Mouse (Mus musculus) liver, embryonic 14.5 days (tissue): ENCODE data around the gene Arhgap20. TPM values are rescaled to one million over a fixed set of nuclear protein-coding genes. Genes with fewer than 3 reads are reported as not detected.

Experiments
- ATAC-seq: fragments of 200-750 bp; cut with Nextera tagmentation; 2 replicates; pipeline ENCODE4 v1.8.0; 2017; ENCODE audit warnings: moderate number of reproducible peaks, mild to moderate bottlenecking, moderate library complexity; ENCODE audit not compliant: insufficient read depth
- DNase-seq, 3 experiments: peaks; one replicate each; pipeline ENCODE4 v3.0.0-alpha.2; 2012 to 2013; ENCODE audit warnings: low read depth in 3 of 3, low spot score in 3 of 3
- H3K27ac ChIP-seq: fragments of 300-500 bp; sonication (generic); 2 replicates; pipeline ENCODE4 v1.5.1; 2014; ENCODE audit warnings: moderate library complexity, mild to moderate bottlenecking, control low read depth, inconsistent platforms
- H3K27me3 ChIP-seq: fragments of 300-500 bp; sonication (generic); 2 replicates; pipeline ENCODE4 v1.6.1; 2014; ENCODE audit warnings: mild to moderate bottlenecking, low read length, moderate library complexity; ENCODE audit not compliant: control insufficient read depth, insufficient read depth
- H3K36me3 ChIP-seq: fragments of 300-500 bp; sonication (generic); replicated peaks from 2 replicates; pipeline ENCODE4 v1.6.1; 2014; ENCODE audit warnings: low read depth; ENCODE audit not compliant: control insufficient read depth, insufficient read depth
- H3K4me1 ChIP-seq, 2 experiments: fragments of 200-500 bp in 1 of 2; fragments of 300-500 bp in 1 of 2; sonication (generic) in 1 of 2; replicated peaks; 2 replicates each; pipeline ENCODE4 v1.6.1; 2012 to 2014; ENCODE audit warnings: antibody characterized with exemption in 1 of 2, inconsistent platforms in 1 of 2, low read length in 1 of 2; ENCODE audit not compliant: control insufficient read depth in 2 of 2, insufficient read depth in 2 of 2
- H3K4me2 ChIP-seq: fragments of 300-500 bp; sonication (generic); 2 replicates; pipeline ENCODE4 v1.6.1; 2014; ENCODE audit warnings: low read depth, mild to moderate bottlenecking, control low read depth, moderate library complexity
- H3K4me3 ChIP-seq, 2 experiments: fragments of 200-500 bp in 1 of 2; fragments of 300-500 bp in 1 of 2; sonication (generic) in 1 of 2; 2 replicates each; pipeline ENCODE4 v1.5.1; 2012 to 2014; ENCODE audit warnings: low read depth in 2 of 2, low read length in 2 of 2, mild to moderate bottlenecking in 2 of 2, control low read depth in 1 of 2, inconsistent platforms in 1 of 2, moderate library complexity in 1 of 2; ENCODE audit not compliant: insufficient read depth in 1 of 2
- H3K9ac ChIP-seq: fragments of 300-500 bp; sonication (generic); replicated peaks from 2 replicates; pipeline ENCODE4 v1.6.1; 2014; ENCODE audit warnings: mild to moderate bottlenecking, control low read depth, moderate library complexity
- H3K9me3 ChIP-seq: fragments of 300-500 bp; sonication (generic); 2 replicates; pipeline ENCODE4 v1.6.1; 2016; ENCODE audit warnings: low read length, mixed read lengths; ENCODE audit not compliant: control insufficient read depth
- CTCF ChIP-seq: IDR thresholded peaks from 2 replicates; pipeline ENCODE4 v1.5.1; 2016; ENCODE audit warnings: antibody characterized with exemption, low read depth, control low read depth
- EP300 ChIP-seq: IDR thresholded peaks from 2 replicates; pipeline ENCODE4 v1.6.1; 2016; ENCODE audit warnings: antibody characterized with exemption, low read depth
- WGBS: fragments of 180-500 bp; shearing (Covaris S2); extraction: QIAGEN DNeasy Blood & Tissue Kit; methylation state at CpG from one replicate; pipeline ENCODE4 v1.1.7; 2014; ENCODE audit not compliant: insufficient replicate concordance; 5-methylcytosine and 5-hydroxymethylcytosine counted together
- polyA plus RNA-seq, 2 experiments: library from polyadenylated mRNA; depleted of rRNA in 1 of 2; stranded (reverse) in 1 of 2; unstranded in 1 of 2; fragments of >200 nt; fragmentation: Nextera tagmentation in 1 of 2; extraction: Ambion mirVana in 1 of 2; gene quantifications; 2 replicates each; pipeline versions ENCODE4 v1.2.1 to v1.2.3; 2012 to 2014

Arhgap20 gene
- polyA plus RNA-seq, 2 experiments, result 0.02 to 0.03 TPM

- Histone ChIP-seq H3K9me3 (no peaks in the 10 kb centered on the region), H3K27ac (no peak overlapping the region), H3K36me3 (no peaks in the 10 kb centered on the region), H3K4me2 (peak overlapping the region; percentile 70), H3K27me3 (peaks cover 43% of the 10 kb centered on the region), H3K4me3 (peak overlapping the region; percentile 22 to 58), H3K9ac (no peak overlapping the region), H3K4me1 (0 out of 4 replicates have a peak, but pooled peaks cover 0 to 2% of the 10 kb centered on the region in 2 experiments)
- ATAC-seq (no peak), DNase-seq (no peak)
- 1% methylated on average over 47 of the region's 58 CpGs for WGBS
- TF ChIP-seq EP300 (no peak), CTCF (no peak)
These were observed 459 bp downstream of the Arhgap20 start for GRCm38 (mm10) chr9:51765417-51766174.

DNA sequence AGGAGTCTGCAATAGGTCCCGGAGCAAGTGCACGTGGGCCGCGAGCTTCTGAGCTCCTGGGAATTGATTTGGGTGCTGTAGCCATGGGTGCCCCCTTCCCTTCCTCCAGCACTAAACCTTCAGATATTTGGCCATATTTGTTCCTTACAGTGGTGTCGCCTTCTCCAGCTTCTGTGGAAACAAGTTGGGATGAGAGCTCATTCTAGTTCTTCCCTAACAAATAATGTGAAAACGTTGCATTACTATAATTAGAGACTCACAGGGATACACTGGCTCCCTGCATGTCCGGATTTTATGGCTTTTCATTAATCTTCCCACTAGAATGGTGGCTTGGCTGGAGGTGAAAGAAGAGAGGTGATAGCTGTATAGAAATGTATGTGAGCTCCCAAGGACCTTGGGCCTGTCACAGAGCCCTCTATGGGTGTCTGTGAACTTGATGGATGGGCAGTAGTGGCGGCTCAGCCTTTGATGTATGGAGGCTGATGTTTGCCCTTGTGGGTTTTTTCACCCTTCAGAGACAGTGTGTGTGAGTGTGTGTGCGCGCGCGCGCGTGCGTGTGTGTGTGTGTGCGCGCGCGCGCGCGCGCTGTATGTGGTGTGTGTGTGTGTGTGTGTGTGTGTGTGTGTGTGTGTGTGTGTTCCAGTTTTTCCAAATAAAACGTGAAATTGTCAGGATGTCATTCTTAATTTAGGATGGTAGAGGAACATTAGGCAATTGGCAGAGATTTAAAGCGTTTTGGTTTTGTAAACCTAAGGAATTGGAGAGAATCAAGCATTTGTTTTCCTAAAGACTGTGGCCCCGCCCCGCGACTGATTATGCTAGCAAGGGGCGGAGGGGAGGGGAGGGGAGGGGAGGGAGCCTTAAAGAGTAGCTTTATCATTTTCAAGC is 1.3 kb downstream of the Arhgap20 start:
- Histone ChIP-seq H3K9me3 (no peaks in the 10 kb centered on the region), H3K9ac (no peak overlapping the region), H3K4me2 (peak overlapping the region; percentile 70; the same call in 1 of the 2 replicates), H3K27ac (no peak overlapping the region), H3K4me1 (0 out of 4 replicates have a peak, but pooled peaks cover 0 to 2% of the 10 kb centered on the region in 2 experiments), H3K4me3 (no peak overlapping the region), H3K36me3 (no peaks in the 10 kb centered on the region), H3K27me3 (peaks cover 43% of the 10 kb centered on the region)
- WGBS, result 1% methylated on average over 29 of the region's 29 CpGs
- TF ChIP-seq EP300 (no peak), CTCF (no peak)
- no peak for DNase-seq
- ATAC-seq, result no peak

DNA sequence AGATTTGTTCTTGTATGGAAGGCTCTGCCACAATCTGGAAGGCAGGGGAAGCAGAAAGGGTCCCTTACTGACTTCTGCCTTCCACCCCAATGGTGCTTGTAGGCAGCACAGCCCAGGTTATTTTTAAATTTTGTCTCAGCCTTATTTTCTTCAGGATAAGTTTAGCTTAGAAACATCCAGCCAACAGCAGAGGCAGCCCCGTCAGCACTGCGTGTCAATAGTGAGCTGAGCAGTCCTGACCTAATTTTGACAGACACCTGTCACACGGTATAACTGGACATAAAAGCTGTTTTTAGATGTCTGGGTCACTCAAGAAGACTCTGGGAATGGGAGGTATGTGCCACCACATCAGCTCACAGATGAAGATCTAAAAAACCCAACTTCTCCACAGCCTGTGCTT is 9.1 kb downstream of the Arhgap20 start:
- Histone ChIP-seq H3K36me3 (no peaks in the 10 kb centered on the region), H3K4me2 (no peak overlapping the region)
- TF ChIP-seq CTCF (no peak), EP300 (no peak)

DNA sequence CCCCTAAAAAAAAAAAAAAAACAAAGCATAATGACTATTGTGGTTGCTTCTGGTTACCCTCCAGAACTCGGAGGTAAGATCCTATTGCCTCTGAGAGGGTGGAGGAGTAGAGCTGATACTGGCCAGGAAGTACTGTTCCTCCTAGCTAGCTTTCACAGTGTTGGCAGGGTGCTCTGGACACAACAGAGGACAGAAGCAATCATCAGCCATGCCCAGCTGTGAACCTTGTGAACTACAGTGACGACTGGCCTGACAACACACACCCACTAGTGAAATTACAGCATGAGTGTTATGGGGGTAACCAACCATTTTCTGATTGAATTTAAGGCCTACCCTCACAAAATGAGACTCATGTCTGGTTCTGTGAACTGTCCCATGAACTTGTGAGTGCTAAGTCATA is 11.3 kb downstream of the Arhgap20 start:
- Histone ChIP-seq H3K36me3 (no peaks in the 10 kb centered on the region), H3K4me1 (no peaks in the 10 kb centered on the region), H3K27me3 (no peaks in the 10 kb centered on the region), H3K9me3 (no peaks in the 10 kb centered on the region), H3K4me2 (no peak overlapping the region), H3K27ac (no peak overlapping the region), H3K4me3 (no peak overlapping the region), H3K9ac (no peak overlapping the region)
- ATAC-seq (no peak), DNase-seq (no peak)
- WGBS, result 25% methylated on average over 2 of the region's 2 CpGs
- TF ChIP-seq EP300 (no peak), CTCF (no peak)

More for the DNA sequence above, 9.1 kb downstream of the Arhgap20 start:
- Histone ChIP-seq H3K9ac (no peak overlapping the region), H3K4me3 (no peak overlapping the region), H3K4me1 (no peaks in the 10 kb centered on the region), H3K9me3 (no peaks in the 10 kb centered on the region), H3K27ac (no peak overlapping the region), H3K27me3 (no peaks in the 10 kb centered on the region)
- 53% methylated on average over 3 of the region's 3 CpGs for WGBS
- DNase-seq, result no peak
- no peak for ATAC-seq

GRCm38 (mm10) chr9:51777180-51777579 is 12.0 kb downstream of the Arhgap20 start:
- Histone ChIP-seq H3K4me3 (no peak overlapping the region), H3K4me1 (no peaks in the 10 kb centered on the region), H3K9me3 (no peaks in the 10 kb centered on the region), H3K4me2 (no peak overlapping the region), H3K27me3 (no peaks in the 10 kb centered on the region), H3K27ac (no peak overlapping the region), H3K36me3 (no peaks in the 10 kb centered on the region), H3K9ac (no peak overlapping the region)
- ATAC-seq (no peak), DNase-seq (no peak)
- 3% methylated on average over 1 of the region's 1 CpGs for WGBS
- TF ChIP-seq CTCF (peak; percentile 44), EP300 (no peak)
